Mouse (Mus musculus): ENCODE results near the gene Gpsm3.
"Not testable (repeated sequence)": the region's sequence is repeated elsewhere in the genome, so short reads cannot be mapped to it uniquely, and the experiment has no call there.

The Gpsm3 gene

DNA sequence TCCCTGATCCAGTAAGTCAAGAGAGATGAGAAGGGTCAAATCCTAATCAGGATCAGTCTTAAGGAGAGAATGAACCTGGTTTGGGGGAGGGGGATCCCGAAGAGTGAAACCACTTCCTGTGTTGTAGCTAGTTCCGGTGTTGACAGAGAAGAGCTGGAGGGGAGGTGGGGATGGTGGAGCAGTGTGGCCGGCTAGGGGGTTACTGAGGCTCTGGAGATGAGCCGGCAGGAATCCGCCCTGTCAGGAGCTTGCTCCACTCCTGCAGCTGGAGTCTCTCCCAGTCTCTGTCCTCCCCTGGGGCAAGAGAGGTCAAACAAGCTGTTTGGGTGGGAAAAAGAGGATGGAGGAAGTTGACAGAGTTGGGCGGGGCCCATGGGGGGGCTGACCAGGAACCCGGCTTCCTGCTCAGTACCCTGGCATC is at the start of gene Gpsm3:
Gene Gpsm3 (plus strand): TSS at position 126 of the 421 bp plus-strand sequence.
- peak; percentile 63 to 76 for DNase-seq

GRCm38 (mm10) chr17:34543567-34543966 is 46.0 kb upstream of the Gpsm3 start:
- not testable (repeated sequence) for DNase-seq

DNA sequence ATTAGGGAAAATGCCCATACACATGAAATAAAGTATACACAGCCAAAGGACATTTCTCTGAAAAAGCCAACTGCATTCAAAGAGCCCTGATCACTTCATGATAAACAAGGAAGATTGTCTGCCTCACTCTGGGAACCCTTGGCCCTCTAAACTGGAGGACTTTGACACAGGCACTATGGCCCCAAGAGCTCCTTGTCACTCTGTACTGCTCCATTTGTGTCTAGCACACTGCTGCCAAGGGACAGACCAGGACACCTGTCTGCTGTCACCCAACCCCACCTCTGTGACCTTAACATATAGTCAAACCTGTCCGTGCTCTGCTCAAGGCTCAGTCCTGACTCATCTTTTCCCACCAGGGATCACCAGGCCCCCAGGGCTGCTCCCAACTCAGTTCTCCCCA is 42.8 kb upstream of the Gpsm3 start:
- DNase-seq, result no peak

GRCm38 (mm10) chr17:34547601-34548000 is 42.0 kb upstream of the Gpsm3 start:
- DNase-seq, result no peak

DNA sequence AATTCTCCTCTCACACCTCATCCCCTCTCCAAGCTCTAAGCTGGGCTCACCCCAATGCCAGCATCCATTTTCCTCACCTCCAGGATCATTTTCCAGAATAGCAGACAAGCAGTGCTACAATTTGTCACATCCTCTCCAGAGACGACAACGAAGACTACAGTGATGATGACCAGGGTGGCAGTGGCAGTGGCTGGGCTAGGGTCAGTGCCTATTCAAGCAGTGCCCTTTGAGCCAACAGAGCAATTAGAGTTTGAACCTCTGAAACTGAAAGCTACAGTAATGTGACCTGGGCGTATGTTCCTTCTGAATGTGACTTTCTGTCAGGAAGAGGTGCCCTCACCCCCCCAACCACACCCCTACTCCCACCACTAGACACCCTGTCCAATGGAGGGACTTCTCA is 40.5 kb upstream of the Gpsm3 start:
- no peak for DNase-seq

DNA sequence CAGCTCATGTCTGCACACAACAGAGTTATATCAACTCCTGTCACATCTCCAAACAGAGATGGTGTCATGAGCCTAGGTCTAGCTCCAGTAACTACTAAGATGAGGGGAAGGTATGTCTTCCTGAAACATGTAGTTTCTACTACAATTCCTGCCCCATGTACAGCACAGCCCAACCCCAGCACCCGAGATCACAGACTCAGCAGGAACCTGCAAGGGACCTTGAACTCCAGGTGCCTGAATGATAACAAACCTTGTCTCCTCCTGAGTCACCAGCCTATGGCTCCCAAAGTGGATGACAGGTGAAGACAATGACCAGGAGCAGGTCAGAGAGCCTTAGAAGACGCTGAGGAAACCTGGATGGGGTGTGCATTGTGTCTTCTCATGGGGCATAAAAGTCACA is 39.8 kb upstream of the Gpsm3 start:
- no peak for DNase-seq

DNA sequence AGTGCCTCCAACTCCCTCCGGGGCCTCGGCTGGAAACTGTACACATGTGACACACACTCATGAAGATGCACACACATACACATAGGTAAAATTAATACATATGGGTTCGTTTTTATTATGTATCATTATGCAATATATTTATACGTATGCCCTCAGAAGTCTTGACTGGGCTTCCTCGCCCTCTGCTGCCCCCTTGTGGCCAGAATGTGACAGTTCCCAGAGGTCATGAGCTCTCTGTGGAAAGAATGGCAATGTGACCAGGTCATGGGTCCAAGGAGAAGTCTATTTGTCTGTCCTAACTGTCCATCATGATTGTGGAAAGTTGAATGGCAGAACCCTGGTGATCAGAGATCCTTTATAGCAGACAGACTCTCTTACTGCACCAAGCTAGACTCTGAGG is 34.1 kb upstream of the Gpsm3 start:
- DNase-seq, result peak; percentile 63 to 84

- no peak for DNase-seq
These were observed 33.2 kb upstream of the Gpsm3 start for GRCm38 (mm10) chr17:34556406-34556805.

- DNase-seq, result no peak
These were observed 32.2 kb upstream of the Gpsm3 start for GRCm38 (mm10) chr17:34557411-34557810.

- no peak for DNase-seq
These were observed 30.5 kb upstream of the Gpsm3 start for GRCm38 (mm10) chr17:34559116-34559515.

DNA sequence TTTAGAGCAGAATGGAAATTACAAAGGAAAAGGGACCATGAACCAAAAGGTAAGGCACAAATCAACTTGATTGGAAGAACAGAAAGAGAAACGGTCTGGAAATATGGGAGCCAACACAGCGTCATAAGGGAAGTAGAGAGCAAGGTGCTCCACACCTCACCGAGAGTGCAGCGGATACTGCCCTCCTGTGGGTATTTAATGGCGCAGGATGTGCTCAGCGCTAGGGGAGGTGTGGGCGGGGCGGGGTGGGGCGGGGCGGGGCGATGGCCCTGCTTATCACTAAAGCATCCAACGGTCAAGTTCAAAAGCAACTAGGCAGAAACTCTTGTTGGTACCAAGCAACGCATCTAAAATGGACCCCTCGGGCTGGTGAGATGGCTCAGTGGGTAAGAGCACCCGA is 29.7 kb upstream of the Gpsm3 start:
- no peak for DNase-seq

- DNase-seq, result no peak
These were observed 29.2 kb upstream of the Gpsm3 start for GRCm38 (mm10) chr17:34560438-34560837.

DNA sequence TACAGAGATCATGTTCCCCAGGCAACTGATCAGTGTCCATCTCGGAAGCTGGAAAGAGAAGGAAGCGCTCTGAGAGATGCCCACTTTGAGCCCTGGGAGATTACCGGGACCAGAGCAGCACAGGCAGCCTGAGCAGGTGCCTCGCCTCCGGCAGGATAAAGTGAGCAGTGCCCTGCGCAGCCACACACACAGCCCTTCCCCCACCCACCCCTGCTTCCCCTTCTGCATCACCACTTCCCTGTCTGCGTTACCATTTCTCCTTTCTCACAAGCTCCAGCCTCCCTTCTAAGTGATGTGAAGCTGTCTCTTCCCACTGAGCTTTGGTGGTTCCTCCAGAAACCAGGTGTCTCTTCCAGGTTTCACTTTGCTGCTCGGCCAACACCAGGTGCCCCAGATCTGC is 28.4 kb upstream of the Gpsm3 start:
- peak in 1 of 2 experiments; percentile 56 for DNase-seq

GRCm38 (mm10) chr17:34562595-34562994 is 27.0 kb upstream of the Gpsm3 start:
- no peak for DNase-seq

DNA sequence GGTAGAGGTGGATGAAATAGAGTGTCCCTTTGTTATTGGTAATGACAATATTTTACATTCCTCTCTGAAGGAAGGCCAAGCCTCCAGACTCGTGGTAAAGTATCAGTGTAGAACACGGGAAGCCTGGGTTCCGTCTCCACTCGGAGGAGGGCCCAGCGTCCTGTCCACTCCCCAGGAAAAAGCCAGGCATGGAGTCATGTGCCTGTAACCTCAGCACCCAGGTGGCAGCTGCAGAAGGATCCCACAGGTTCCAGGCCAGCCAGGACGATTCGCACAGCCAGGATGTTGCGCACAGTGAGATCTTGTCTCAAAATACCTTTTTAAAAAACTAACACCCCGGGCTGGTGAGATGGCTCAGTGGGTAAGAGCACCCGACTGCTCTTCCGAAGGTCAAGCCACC is 26.3 kb upstream of the Gpsm3 start:
- no peak for DNase-seq

DNA sequence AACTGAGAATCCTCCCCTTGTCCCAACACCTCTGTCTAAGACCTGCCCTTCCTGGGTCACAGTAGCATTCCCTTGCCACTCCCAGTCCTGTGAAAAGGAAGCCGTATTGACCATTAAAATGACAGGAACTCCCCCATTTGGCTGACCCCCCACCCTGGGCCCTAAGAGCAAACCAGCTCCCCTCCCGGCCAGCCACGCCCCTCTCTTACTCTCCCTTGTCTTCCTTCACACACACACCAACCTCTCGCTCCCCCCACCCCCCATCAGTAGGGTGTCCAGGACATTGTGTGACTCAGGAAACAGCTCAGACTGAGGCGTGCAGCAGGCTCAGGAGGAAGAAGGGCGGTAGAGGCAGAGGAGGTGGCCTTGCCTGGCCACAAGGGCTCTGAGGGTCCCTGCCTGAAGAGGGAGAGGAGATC is 25.6 kb upstream of the Gpsm3 start, which contains the start of gene Notch4:
Gene Notch4 (plus strand): TSS at position 266 of the 419 bp plus-strand sequence.
- no peak for DNase-seq

DNA sequence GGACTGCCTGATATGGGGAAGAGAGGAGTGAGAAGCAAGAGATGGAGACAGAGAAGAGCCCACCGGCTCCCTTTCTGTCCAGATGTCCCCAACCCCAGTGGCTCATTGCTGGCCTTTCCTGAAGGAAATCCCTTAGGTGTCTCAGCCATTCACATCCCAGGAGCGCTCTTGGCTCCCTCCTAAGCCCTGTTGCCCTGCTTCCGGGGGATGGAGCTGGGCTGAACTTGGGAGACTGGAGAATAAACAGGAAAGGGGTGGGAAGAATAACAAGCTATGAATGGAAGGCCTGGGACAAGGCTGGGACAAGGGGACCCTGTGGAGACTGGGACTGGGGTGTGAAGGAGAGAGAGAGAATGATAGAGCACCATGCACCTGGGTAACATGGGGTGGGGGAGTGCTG is 24.8 kb upstream of the Gpsm3 start:
- DNase-seq, result no peak

GRCm38 (mm10) chr17:34567311-34567710 is 22.3 kb upstream of the Gpsm3 start:
- no peak for DNase-seq

GRCm38 (mm10) chr17:34568421-34568820 is 21.2 kb upstream of the Gpsm3 start:
- no peak for DNase-seq

- DNase-seq, result no peak
These were observed 19.7 kb upstream of the Gpsm3 start for GRCm38 (mm10) chr17:34569919-34570318.

DNA sequence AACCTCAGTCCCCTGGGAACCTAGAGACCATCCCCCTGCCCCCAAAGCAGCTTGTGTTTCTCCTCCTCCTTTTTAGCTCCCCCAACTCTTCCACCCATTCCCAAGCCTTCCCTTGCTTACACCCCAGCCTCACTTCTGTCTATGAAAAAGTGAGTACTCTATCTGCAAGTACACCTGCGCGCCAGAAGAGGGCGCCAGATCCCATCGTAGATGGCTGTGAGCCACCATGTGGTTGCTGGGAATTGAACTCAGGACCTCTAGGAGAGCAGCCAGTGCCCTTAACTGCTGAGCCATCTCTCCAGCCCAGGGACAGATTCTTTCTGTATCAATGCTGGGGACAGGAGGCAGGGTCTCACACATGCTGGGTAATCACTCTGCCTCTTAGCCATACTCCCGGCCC is 17.7 kb upstream of the Gpsm3 start:
- no peak for DNase-seq

DNA sequence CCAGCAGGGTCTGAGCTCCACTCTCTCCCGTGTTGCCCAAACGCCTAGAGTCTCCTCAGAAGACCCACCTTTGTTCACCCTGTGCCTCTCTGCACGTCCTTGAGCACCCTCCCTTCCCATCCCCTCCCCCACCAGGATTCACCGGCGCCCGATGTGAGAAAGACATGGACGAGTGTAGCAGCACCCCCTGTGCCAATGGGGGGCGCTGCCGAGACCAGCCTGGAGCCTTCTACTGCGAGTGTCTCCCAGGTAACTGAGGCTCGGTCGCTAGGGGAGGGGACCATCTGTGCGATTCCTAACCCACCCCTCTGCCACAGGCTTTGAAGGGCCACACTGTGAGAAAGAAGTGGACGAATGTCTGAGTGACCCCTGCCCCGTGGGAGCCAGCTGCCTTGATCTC is 17.2 kb upstream of the Gpsm3 start:
- DNase-seq, result no peak

DNA sequence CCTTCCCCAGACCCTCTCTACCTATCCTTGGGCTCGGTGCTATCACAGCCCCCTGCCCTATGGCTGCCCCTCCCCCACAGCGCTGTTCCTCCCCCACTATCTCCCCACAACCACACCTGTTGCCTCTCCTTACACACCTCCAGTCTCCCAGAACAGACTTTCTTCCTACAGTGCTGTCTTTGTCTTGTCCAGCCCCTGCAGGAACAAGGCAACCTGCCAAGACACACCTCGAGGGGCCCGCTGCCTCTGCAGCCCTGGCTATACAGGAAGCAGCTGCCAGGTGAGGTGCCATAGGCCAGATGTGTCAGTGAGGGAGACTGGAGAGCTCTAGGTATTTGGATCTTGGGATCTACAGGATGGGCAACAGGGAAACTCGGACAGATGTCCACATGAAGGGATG is 13.0 kb upstream of the Gpsm3 start:
- DNase-seq, result no peak

- DNase-seq, result no peak
These were observed 11.5 kb upstream of the Gpsm3 start for GRCm38 (mm10) chr17:34578070-34578469.

GRCm38 (mm10) chr17:34582528-34582927 is 7.1 kb upstream of the Gpsm3 start:
- no peak for DNase-seq

DNA sequence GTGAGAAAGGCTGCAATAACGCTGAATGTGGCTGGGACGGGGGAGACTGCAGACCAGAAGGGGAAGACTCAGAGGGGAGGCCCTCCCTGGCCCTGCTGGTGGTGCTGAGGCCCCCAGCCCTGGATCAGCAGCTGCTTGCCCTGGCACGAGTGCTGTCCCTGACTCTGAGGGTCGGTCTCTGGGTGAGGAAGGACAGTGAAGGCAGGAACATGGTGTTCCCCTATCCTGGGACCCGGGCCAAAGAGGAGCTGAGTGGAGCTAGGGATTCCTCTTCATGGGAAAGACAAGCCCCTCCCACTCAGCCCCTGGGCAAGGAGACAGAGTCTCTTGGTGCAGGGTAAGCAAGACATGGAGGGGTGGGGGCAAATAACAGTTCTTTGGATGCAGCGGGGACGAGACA is 6.2 kb upstream of the Gpsm3 start:
- peak in 1 of 2 experiments; percentile 4 for DNase-seq
